Mouse (Mus musculus): ENCODE measurements around the gene Ttc12. TPM values are rescaled to one million over a fixed set of nuclear protein-coding genes. Genes with fewer than 3 reads are reported as not detected.

Ttc12 gene
- polyA plus RNA-seq, 1 experiment = 0.34 TPM

- H3K4me1 ChIP-seq (ENCODE audit: control insufficient read depth, insufficient read depth, insufficient read length, low read length) = no peaks in the 10 kb centered on the region
- H3K36me3 ChIP-seq (ENCODE audit: control insufficient read depth, insufficient read depth, low read length) = no peaks in the 10 kb centered on the region
- TF ChIP-seq POLR2A (IDR thresholded peaks at IDR 0.05; ENCODE audit: low read depth, low read length) (no peak), CTCF (IDR thresholded peaks at IDR 0.05; ENCODE audit: extremely low read depth, insufficient read length, insufficient replicate concordance, low read depth, low read length) (no peak)
- no peak overlapping the region for H3K4me3 ChIP-seq (ENCODE audit: low read depth, low read length)
- H3K27me3 ChIP-seq (ENCODE audit: control insufficient read depth, insufficient read depth, low read length) = no peaks in the 10 kb centered on the region; the same call in 1 of the 2 replicates
- no peak overlapping the region for H3K27ac ChIP-seq (ENCODE audit: insufficient read depth, low read depth, low read length)
- 32% methylated on average over 2 of the region's 2 CpGs for WGBS
Observed at GRCm38 (mm10) chr9:49403711-49404110, 82.3 kb downstream of the Ttc12 start.

- Histone ChIP-seq H3K4me1 (ENCODE audit: control insufficient read depth, insufficient read depth, insufficient read length, low read length) (no peaks in the 10 kb centered on the region), H3K27me3 (ENCODE audit: control insufficient read depth, insufficient read depth, low read length) (no peaks in the 10 kb centered on the region; the same call in 1 of the 2 replicates), H3K36me3 (ENCODE audit: control insufficient read depth, insufficient read depth, low read length) (no peaks in the 10 kb centered on the region), H3K4me3 (ENCODE audit: low read depth, low read length) (no peak overlapping the region), H3K27ac (ENCODE audit: insufficient read depth, low read depth, low read length) (no peak overlapping the region)
- TF ChIP-seq CTCF (IDR thresholded peaks at IDR 0.05; ENCODE audit: extremely low read depth, insufficient read length, insufficient replicate concordance, low read depth, low read length) (no peak), POLR2A (IDR thresholded peaks at IDR 0.05; ENCODE audit: low read depth, low read length) (no peak)
Observed at GRCm38 (mm10) chr9:49396006-49396405, 90.0 kb downstream of the Ttc12 start.

- no peak overlapping the region for H3K4me3 ChIP-seq (ENCODE audit: low read depth, low read length)
- no peak overlapping the region for H3K27ac ChIP-seq (ENCODE audit: insufficient read depth, low read depth, low read length)
- TF ChIP-seq POLR2A (IDR thresholded peaks at IDR 0.05; ENCODE audit: low read depth, low read length) (no peak), CTCF (IDR thresholded peaks at IDR 0.05; ENCODE audit: extremely low read depth, insufficient read length, insufficient replicate concordance, low read depth, low read length) (no peak)
- WGBS = 29% methylated on average over 2 of the region's 2 CpGs
- H3K4me1 ChIP-seq (ENCODE audit: control insufficient read depth, insufficient read depth, insufficient read length, low read length) = no peaks in the 10 kb centered on the region
- no peaks in the 10 kb centered on the region for H3K27me3 ChIP-seq (ENCODE audit: control insufficient read depth, insufficient read depth, low read length)
- no peaks in the 10 kb centered on the region for H3K36me3 ChIP-seq (ENCODE audit: control insufficient read depth, insufficient read depth, low read length)
Observed at GRCm38 (mm10) chr9:49392242-49392641, 93.8 kb downstream of the Ttc12 start.

Other genes with a start within 250 kb of the Ttc12 start
- not detected in 2 replicates for gene Gm4894, start 235.7 kb downstream of the Ttc12 start, polyA plus RNA-seq (2012; rRNA removed)
- gene Drd2, start 145.6 kb downstream of the Ttc12 start, polyA plus RNA-seq (2012; rRNA removed) = not detected in 2 replicates
- gene Ankk1, start 59.2 kb downstream of the Ttc12 start, polyA plus RNA-seq (2012; rRNA removed) = not detected in 2 replicates